8 mouse cellular contexts compared by ENCODE assay signal in the genomic region with DNA sequence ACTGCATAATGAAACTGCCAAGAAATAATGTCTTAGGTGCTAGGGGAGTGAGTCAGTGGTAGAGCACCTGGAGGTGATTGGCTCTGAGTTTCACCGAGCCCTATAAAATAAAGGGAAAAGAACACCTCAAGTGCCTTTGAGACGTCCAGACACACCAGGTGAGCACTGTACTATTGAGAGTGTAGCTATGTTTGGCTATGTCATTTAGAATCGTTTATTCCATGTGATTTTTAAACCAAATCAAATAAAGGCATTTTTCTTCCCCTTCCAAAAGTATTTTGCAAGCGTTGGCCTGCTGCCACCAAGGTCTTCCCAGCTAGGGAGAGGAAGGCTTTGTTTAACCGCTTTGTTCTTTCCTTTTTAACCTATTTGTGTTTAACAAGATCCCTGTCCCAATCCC. TPM values are rescaled to one million over a fixed set of nuclear protein-coding genes. Genes with fewer than 3 reads are reported as not detected.
DNase-seq lines count a peak whose midpoint lies in the region; ATAC-seq lines count a peak whose summit lies in the region.

No protein-coding gene starts in this region.

- DNase-seq in neural tube, embryonic 10.5 days (ENCODE audit: extremely low spot score, low spot score): no peak
- peak; percentile 8 for DNase-seq in gonadal fat pad, adult 2 months (ENCODE audit: low read depth)
- DNase-seq in ovary, postnatal 36 days (ENCODE audit: low spot score): peak; percentile 19
- DNase-seq in cerebellum, adult 11-12 months: no peak
- no peak for DNase-seq in MN1 (ENCODE audit: low spot score)
- no peak for DNase-seq in thymus, adult 18-20 months

- 64% methylated on average over 5 of the region's 5 CpGs for WGBS in neural tube, embryonic 12.5 days
- 47% methylated on average over 5 of the region's 5 CpGs for WGBS in liver, embryonic 15.5 days (ENCODE audit: insufficient replicate concordance)

- H3K9me3 ChIP-seq in neural tube, embryonic 12.5 days: no peaks in the 10 kb centered on the region
- H3K9me3 ChIP-seq in liver, embryonic 15.5 days (replicated peaks): no peaks in the 10 kb centered on the region

- no peak overlapping the region for H3K27ac ChIP-seq in neural tube, embryonic 12.5 days
- peak overlapping the region; percentile 62; the same call in 1 of the 2 replicates for H3K27ac ChIP-seq in liver, embryonic 15.5 days (replicated peaks)

- no peak overlapping the region for H3K9ac ChIP-seq in neural tube, embryonic 12.5 days
- H3K9ac ChIP-seq in liver, embryonic 15.5 days: no peak overlapping the region

- no peaks in the 10 kb centered on the region for H3K36me3 ChIP-seq in neural tube, embryonic 12.5 days
- H3K36me3 ChIP-seq in liver, embryonic 15.5 days (replicated peaks): no peaks in the 10 kb centered on the region

- H3K4me2 ChIP-seq in neural tube, embryonic 12.5 days (replicated peaks): peak overlapping the region; percentile 61
- H3K4me2 ChIP-seq in liver, embryonic 15.5 days: no peak overlapping the region

- no peak for ATAC-seq in neural tube, embryonic 12.5 days (ENCODE audit: low FRiP score, low read depth)
- ATAC-seq in liver, embryonic 15.5 days (ENCODE audit: insufficient read depth): no peak

- no peaks in the 10 kb centered on the region for H3K4me1 ChIP-seq in neural tube, embryonic 12.5 days
- H3K4me1 ChIP-seq in liver, embryonic 15.5 days (replicated peaks): no peaks in the 10 kb centered on the region

- no peaks in the 10 kb centered on the region for H3K27me3 ChIP-seq in neural tube, embryonic 12.5 days (replicated peaks)
- no peaks in the 10 kb centered on the region for H3K27me3 ChIP-seq in liver, embryonic 15.5 days

- H3K4me3 ChIP-seq in neural tube, embryonic 12.5 days: no peak overlapping the region
- no peak overlapping the region for H3K4me3 ChIP-seq in liver, embryonic 15.5 days (replicated peaks)

RNA-seq across cellular contexts. Expression of a gene that starts 2.0 kb away (rescaled TPM):
- 0.15 and 0.17 TPM in 2 replicates for polyA plus RNA-seq in neural tube, embryonic 12.5 days (2016; fragmentation: Nextera tagmentation; extraction: Ambion mirVana)
- polyA plus RNA-seq in gonadal fat pad, adult 2 months (2012; rRNA removed): 6.1 and 6.3 TPM in 2 replicates
- 183 and 191 TPM in 2 replicates for polyA plus RNA-seq in liver, embryonic 15.5 days (2015; fragmentation: Nextera tagmentation; extraction: Ambion mirVana)

Comparison
In these comparisons a context has a peak if more than half of its experiments do, and no peak if none do; other contexts are left out.
1. DNase-seq: peak in gonadal fat pad, adult 2 months (single experiment) and ovary, postnatal 36 days (single experiment); none in neural tube, embryonic 10.5 days (single experiment), cerebellum, adult 11-12 months (single experiment), MN1 (single experiment) and thymus, adult 18-20 months (0 of 2).
2. RNA of a gene that starts 2.0 kb away (polyA plus RNA-seq): 183 to 191 TPM in liver, embryonic 15.5 days; 6.1 to 6.3 TPM in gonadal fat pad, adult 2 months and 0.15 to 0.17 TPM in neural tube, embryonic 12.5 days; every median in the first group is over 10 times any median in the second.